Mouse (Mus musculus): Measurements from ENCODE around the gene Rab39. TPM values are rescaled to one million over a fixed set of nuclear protein-coding genes. Genes with fewer than 3 reads are reported as not detected.
A peak's percentile ranks its signal among the peaks of the same experiment; 100 is the strongest.

Gene Rab39
- total and polyA plus RNA-seq, 3 experiments: 0.91 to 2.7 (median 2.4) TPM

DNA sequence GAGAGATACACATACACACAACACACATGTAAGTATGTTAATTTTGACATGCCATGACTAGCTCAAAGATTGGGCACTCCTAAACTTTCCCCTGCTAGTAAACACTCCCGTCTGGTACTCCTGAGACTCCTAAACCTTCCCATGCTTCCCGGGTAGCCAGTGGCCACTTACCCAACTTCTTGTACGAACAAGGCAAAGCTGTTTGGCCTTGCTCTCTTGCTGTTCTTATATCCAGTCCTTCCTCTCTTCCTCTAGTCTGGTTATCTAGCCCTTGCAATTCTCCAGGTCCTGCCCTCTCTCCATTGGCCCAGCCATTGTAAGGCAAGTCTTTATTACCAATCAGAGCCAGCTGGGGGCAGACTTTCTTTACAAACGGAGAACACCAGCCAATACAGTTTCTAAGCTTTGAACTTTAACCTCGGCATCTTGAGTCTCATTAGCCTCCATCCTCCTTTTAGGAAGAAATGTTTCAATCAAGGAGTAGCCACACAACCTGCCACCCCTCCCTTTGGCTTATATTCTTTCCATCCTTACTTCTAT lies 36.3 kb downstream of the Rab39 start, which contains the start of gene Cul5:
Gene Cul5 (minus strand): TSS at position 335 of the 540 bp plus-strand sequence.
- dilution Hi-C loops (cut with MboI; ENCODE audit: extremely low pct_ligation_motif_present, extremely low pct_unique_long_range_greater_than_20kb, low sequenced_read_pairs): no loop called here
- H3K9ac ChIP-seq (ENCODE audit: insufficient read depth, low read depth): peak within 1 kb of the TSS; percentile 43
- no peak within 1 kb of the TSS for H3K27ac ChIP-seq (ENCODE audit: insufficient read depth, low read depth)
- peak; percentile 90 for DNase-seq (ENCODE audit: extremely low read depth)
- H3K4me2 ChIP-seq (ENCODE audit: insufficient read depth, low read depth, poor library complexity, severe bottlenecking): peak within 1 kb of the TSS; percentile 47
- H3K36me3 ChIP-seq (replicated peaks in 1 of 2; ENCODE audit: control insufficient read depth in 1 of 2, insufficient read depth in 1 of 2, low read length in 1 of 2): no peaks in the 10 kb centered on the region
- H3K4me1 ChIP-seq (ENCODE audit: control insufficient read depth in 1 of 2, insufficient read depth in 2 of 2): peaks cover 4 to 25% of the 10 kb centered on the region in 2 experiments; a peak in 2 of 4 replicates
- TF ChIP-seq MAX (IDR thresholded peaks at IDR 0.05; ENCODE audit: low read length) (no peak), CTCF (conservative IDR thresholded peaks at IDR 0.05 in 1 of 2, IDR thresholded peaks at IDR 0.05 in 1 of 2; ENCODE audit: low read depth in 2 of 2, low read length in 2 of 2) (peak in 1 of 2 experiments; percentile 64; a peak in 2 of 4 replicates), UBTF (IDR thresholded peaks at IDR 0.05; ENCODE audit: low read depth, low read length) (no peak), MYC (IDR thresholded peaks at IDR 0.05; ENCODE audit: low read depth, low read length) (0 out of 2 replicates have a peak, but pooled peaks have one; percentile 17), ELF1 (IDR thresholded peaks at IDR 0.05; ENCODE audit: low read depth, low read length) (0 out of 2 replicates have a peak, but pooled peaks have one; percentile 1), RAD21 (IDR thresholded peaks at IDR 0.05; ENCODE audit: low read depth, low read length) (peak; percentile 34), HCFC1 (IDR thresholded peaks at IDR 0.05; ENCODE audit: low read depth, low read length) (0 out of 2 replicates have a peak, but pooled peaks have one; percentile 17), ZC3H11A (IDR thresholded peaks at IDR 0.05; ENCODE audit: low read depth, low read length) (no peak), NELFE (IDR thresholded peaks at IDR 0.05; ENCODE audit: low read depth, low read length) (peak; percentile 5; the same call in 1 of the 2 replicates), TBP (conservative IDR thresholded peaks at IDR 0.05; ENCODE audit: low read depth, low read length) (0 out of 2 replicates have a peak, but pooled peaks have one; percentile 22), POLR2A (IDR thresholded peaks at IDR 0.05; ENCODE audit: low read depth, low read length) (peak; percentile 52)
- H3K9me3 ChIP-seq (replicated peaks; ENCODE audit: low read length): no peaks in the 10 kb centered on the region
- in situ Hi-C loops (cut with MboI; ENCODE audit: low pct_ligation_motif_present, low pct_unique_long_range_greater_than_20kb, low sequenced_read_pairs): loop anchor here (10.0 kb wide), 1 partner anchor 415 kb away; no protein-coding TSS in a partner anchor
- H3K27me3 ChIP-seq (replicated peaks): no peaks in the 10 kb centered on the region
- peak within 1 kb of the TSS; percentile 52 to 81 (median 54) for H3K4me3 ChIP-seq (replicated peaks in 1 of 3; ENCODE audit: low read depth in 2 of 3, low read length in 2 of 3, poor library complexity in 1 of 3)
- peaks cover 19% of the 10 kb centered on the region for H3K79me2 ChIP-seq (replicated peaks; ENCODE audit: control insufficient read depth, extremely low read depth, insufficient read depth, poor library complexity, severe bottlenecking)

DNA sequence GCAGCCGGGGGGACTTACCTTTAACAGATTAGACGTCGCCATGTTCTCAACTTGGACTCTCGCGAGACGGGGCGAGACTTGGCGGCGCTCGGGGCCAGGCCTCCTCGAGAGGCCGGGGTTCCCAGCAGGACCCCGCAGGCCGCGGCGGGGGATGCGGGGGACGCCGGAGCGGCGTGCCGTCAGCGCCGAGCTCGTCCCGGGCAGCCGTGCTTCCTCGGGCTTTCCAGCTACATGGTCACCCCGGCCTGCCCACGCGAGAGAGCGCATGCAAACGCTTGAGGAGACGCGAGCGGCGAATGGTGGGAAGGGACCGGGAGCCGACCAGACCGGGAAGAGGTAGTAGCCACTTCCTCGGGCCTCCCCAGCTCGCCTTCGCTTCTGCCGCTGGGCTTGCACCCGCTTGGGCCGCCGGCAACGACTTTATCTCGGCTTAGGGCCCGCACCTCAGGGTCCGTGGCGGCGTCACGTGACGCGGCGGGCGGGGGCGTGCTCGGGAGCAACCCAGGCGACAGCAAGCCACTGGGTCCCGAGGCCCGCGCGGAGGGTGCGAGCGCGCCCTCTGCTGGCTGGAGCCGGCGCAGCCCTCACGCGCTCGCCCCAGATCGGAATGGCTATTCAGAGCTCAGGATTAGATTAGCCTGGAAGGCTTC lies 38.9 kb downstream of the Rab39 start:
- peak; percentile 70 for TF ChIP-seq HCFC1 (IDR thresholded peaks at IDR 0.05; ENCODE audit: low read depth, low read length)
- 0 out of 2 replicates have a peak, but pooled peaks have one; percentile 5 for TF ChIP-seq ELF1 (IDR thresholded peaks at IDR 0.05; ENCODE audit: low read depth, low read length)
- TF ChIP-seq NELFE (IDR thresholded peaks at IDR 0.05; ENCODE audit: low read depth, low read length): peak; percentile 88
- TF ChIP-seq PAX5 (IDR thresholded peaks at IDR 0.05; ENCODE audit: low read length): no peak
- TF ChIP-seq ZKSCAN1 (IDR thresholded peaks at IDR 0.05; ENCODE audit: borderline replicate concordance, low read depth, low read length): no peak
- peak; percentile 99 for TF ChIP-seq CHD2 (IDR thresholded peaks at IDR 0.05; ENCODE audit: low read length)
- TF ChIP-seq MXI1 (IDR thresholded peaks at IDR 0.05; ENCODE audit: low read depth, low read length): peak; percentile 68; the same call in 1 of the 2 replicates
- peak; percentile 89 for TF ChIP-seq MAX (IDR thresholded peaks at IDR 0.05; ENCODE audit: low read length)
- no peak for TF ChIP-seq E2F4 (IDR thresholded peaks at IDR 0.05; ENCODE audit: insufficient replicate concordance, low read depth, low read length)
- peak; percentile 43 for TF ChIP-seq RAD21 (IDR thresholded peaks at IDR 0.05; ENCODE audit: low read depth, low read length)
- peak; percentile 97 for TF ChIP-seq USF1 (IDR thresholded peaks at IDR 0.05; ENCODE audit: low read depth, low read length)
- TF ChIP-seq CTCF (conservative IDR thresholded peaks at IDR 0.05 in 1 of 2, IDR thresholded peaks at IDR 0.05 in 1 of 2; ENCODE audit: low read depth in 2 of 2, low read length in 2 of 2): peak; percentile 33 to 85; a peak in 2 of 4 replicates
- peak; percentile 43 for TF ChIP-seq SMC3 (IDR thresholded peaks at IDR 0.05; ENCODE audit: low read depth, low read length)
- TF ChIP-seq USF2 (conservative IDR thresholded peaks at IDR 0.05; ENCODE audit: low read depth, low read length): peak; percentile 92
- TF ChIP-seq TBP (conservative IDR thresholded peaks at IDR 0.05; ENCODE audit: low read depth, low read length): peak; percentile 78; the same call in 1 of the 2 replicates
- peak; percentile 86 for TF ChIP-seq POLR2A (IDR thresholded peaks at IDR 0.05; ENCODE audit: low read depth, low read length)
- TF ChIP-seq TCF12 (IDR thresholded peaks at IDR 0.05; ENCODE audit: low read depth, low read length): peak; percentile 86
- peak; percentile 40; the same call in 1 of the 2 replicates for TF ChIP-seq IRF4 (IDR thresholded peaks at IDR 0.05; ENCODE audit: low read depth, low read length)
- peak; percentile 94 for TF ChIP-seq MAZ (IDR thresholded peaks at IDR 0.05; ENCODE audit: low read depth, low read length)
- no peak for TF ChIP-seq UBTF (IDR thresholded peaks at IDR 0.05; ENCODE audit: low read depth, low read length)
- TF ChIP-seq ZMIZ1 (IDR thresholded peaks at IDR 0.05; ENCODE audit: low read depth, low read length): peak; percentile 74
- peak; percentile 34; the same call in 1 of the 2 replicates for TF ChIP-seq SIN3A (IDR thresholded peaks at IDR 0.05; ENCODE audit: low read length)
- TF ChIP-seq ZC3H11A (IDR thresholded peaks at IDR 0.05; ENCODE audit: low read depth, low read length): no peak
- TF ChIP-seq BHLHE40 (IDR thresholded peaks at IDR 0.05; ENCODE audit: low read depth, low read length): peak; percentile 97
- TF ChIP-seq GABPA (IDR thresholded peaks at IDR 0.05; ENCODE audit: insufficient replicate concordance, low read depth, low read length): no peak
- H3K27me3 ChIP-seq (replicated peaks): no peaks in the 10 kb centered on the region
- peak; percentile 90 for DNase-seq (ENCODE audit: extremely low read depth)
- peak overlapping the region; percentile 82 for H3K27ac ChIP-seq (ENCODE audit: insufficient read depth, low read depth)
- in situ Hi-C loops (cut with MboI; ENCODE audit: low pct_ligation_motif_present, low pct_unique_long_range_greater_than_20kb, low sequenced_read_pairs) (no loop called here), dilution Hi-C loops (cut with MboI; ENCODE audit: extremely low pct_ligation_motif_present, extremely low pct_unique_long_range_greater_than_20kb, low sequenced_read_pairs) (no loop called here)
- H3K4me1 ChIP-seq (ENCODE audit: control insufficient read depth in 1 of 2, insufficient read depth in 2 of 2): peaks cover 2 to 34% of the 10 kb centered on the region in 2 experiments; a peak in 2 of 4 replicates
- H3K9me3 ChIP-seq (replicated peaks; ENCODE audit: low read length): no peaks in the 10 kb centered on the region
- H3K9ac ChIP-seq (ENCODE audit: insufficient read depth, low read depth): peak overlapping the region; percentile 98
- peak overlapping the region; percentile 87 to 96 (median 87) for H3K4me3 ChIP-seq (replicated peaks in 1 of 3; ENCODE audit: low read depth in 2 of 3, low read length in 2 of 3, poor library complexity in 1 of 3)
- H3K36me3 ChIP-seq (replicated peaks in 1 of 2; ENCODE audit: control insufficient read depth in 1 of 2, insufficient read depth in 1 of 2, low read length in 1 of 2): peaks cover 0 to 12% of the 10 kb centered on the region in 2 experiments
- H3K79me2 ChIP-seq (replicated peaks; ENCODE audit: control insufficient read depth, extremely low read depth, insufficient read depth, poor library complexity, severe bottlenecking): peaks cover 36% of the 10 kb centered on the region
- no peak overlapping the region for H3K4me2 ChIP-seq (ENCODE audit: insufficient read depth, low read depth, poor library complexity, severe bottlenecking)
